Mouse (Mus musculus): Measurements from ENCODE around the gene Med4. TPM values are rescaled to one million over a fixed set of nuclear protein-coding genes. Genes with fewer than 3 reads are reported as not detected.

The Med4 gene
- polyA plus RNA-seq, 1 experiment from 2014 or later: 85.2 TPM

Other genes starting within 250 kb of the Med4 start
- gene Rb1, start 184.2 kb upstream of the Med4 start, polyA plus RNA-seq (2014; fragmentation: Nextera tagmentation; extraction: Ambion mirVana): 36.3 and 36.4 TPM in 2 replicates
- 599 and 615 TPM in 2 replicates for gene Itm2b, start 124.7 kb upstream of the Med4 start, polyA plus RNA-seq (2014; fragmentation: Nextera tagmentation; extraction: Ambion mirVana)
- 118 and 127 TPM in 2 replicates for gene Sucla2, start 15.3 kb downstream of the Med4 start, polyA plus RNA-seq (2014; fragmentation: Nextera tagmentation; extraction: Ambion mirVana)
- gene Nudt15, start 38.2 kb downstream of the Med4 start, polyA plus RNA-seq (2014; fragmentation: Nextera tagmentation; extraction: Ambion mirVana): 8.6 and 10.8 TPM in 2 replicates
- gene Gm21750, start 151.2 kb downstream of the Med4 start, polyA plus RNA-seq (2014; fragmentation: Nextera tagmentation; extraction: Ambion mirVana): not detected in 2 replicates